Mouse (Mus musculus) midbrain, embryonic 14.5 days (tissue): Measurements from ENCODE around the gene Cdkl5. TPM values are rescaled to one million over a fixed set of nuclear protein-coding genes. Genes with fewer than 3 reads are reported as not detected.

Source experiments
- ATAC-seq: fragments of 200-750 bp; cut with Nextera tagmentation; 2 replicates; pipeline ENCODE4 v1.8.0; 2017; ENCODE audit warnings: moderate number of reproducible peaks, moderate library complexity; ENCODE audit not compliant: low FRiP score, low TSS enrichment
- DNase-seq: peaks from one replicate; pipeline ENCODE4 v3.0.0-alpha.2; 2015
- H3K27ac ChIP-seq: fragments of 300-500 bp; sonication (generic); replicated peaks from 2 replicates; pipeline ENCODE4 v1.5.1; 2014; ENCODE audit warnings: mild to moderate bottlenecking, low read depth, low read length, moderate library complexity
- H3K27me3 ChIP-seq: fragments of 300-500 bp; sonication (generic); 2 replicates; pipeline ENCODE4 v1.6.1; 2014; ENCODE audit warnings: low read length, control low read depth, mixed read lengths; ENCODE audit not compliant: control insufficient read depth, insufficient read depth
- H3K36me3 ChIP-seq: fragments of 300-500 bp; sonication (generic); 2 replicates; pipeline ENCODE4 v1.6.1; 2014; ENCODE audit warnings: low read length, control low read depth; ENCODE audit not compliant: control insufficient read depth, insufficient read depth
- H3K4me1 ChIP-seq: fragments of 300-500 bp; sonication (generic); 2 replicates; pipeline ENCODE4 v1.6.1; 2014; ENCODE audit warnings: mild to moderate bottlenecking, antibody characterized with exemption, low read length, control low read depth; ENCODE audit not compliant: control insufficient read depth, insufficient read depth
- H3K4me2 ChIP-seq: fragments of 300-500 bp; sonication (generic); 2 replicates; pipeline ENCODE4 v1.6.1; 2014; ENCODE audit warnings: mild to moderate bottlenecking, low read length, moderate library complexity
- H3K4me3 ChIP-seq: fragments of 300-500 bp; sonication (generic); replicated peaks from 2 replicates; pipeline ENCODE4 v1.5.1; 2014; ENCODE audit warnings: low read depth, low read length
- H3K9ac ChIP-seq: fragments of 300-500 bp; sonication (generic); replicated peaks from 2 replicates; pipeline ENCODE4 v1.6.1; 2014; ENCODE audit warnings: mild to moderate bottlenecking, low read length, moderate library complexity
- H3K9me3 ChIP-seq: fragments of 300-500 bp; sonication (generic); 2 replicates; pipeline ENCODE4 v1.6.1; 2016; ENCODE audit warnings: low read length, control low read depth, mixed read lengths; ENCODE audit not compliant: control insufficient read depth
- WGBS: fragments of 180-500 bp; shearing (Covaris S2); extraction: QIAGEN DNeasy Blood & Tissue Kit; methylation state at CpG from one replicate; pipeline ENCODE4 v1.1.7; 2014; 5-methylcytosine and 5-hydroxymethylcytosine counted together
- polyA plus RNA-seq: library from polyadenylated mRNA; unstranded; fragments of >200 nt; fragmentation: Nextera tagmentation; extraction: Ambion mirVana; gene quantifications from 2 replicates; pipeline ENCODE4 v1.2.1, GENCODE M21; 2014

Cdkl5 gene
- polyA plus RNA-seq, 1 experiment from 2014 or later, result 6.1 TPM

- Histone ChIP-seq H3K4me3 (no peak overlapping the region), H3K4me2 (no peak overlapping the region), H3K4me1 (no peaks in the 10 kb centered on the region), H3K9me3 (no peaks in the 10 kb centered on the region), H3K36me3 (no peaks in the 10 kb centered on the region), H3K9ac (no peak overlapping the region), H3K27ac (no peak overlapping the region), H3K27me3 (no peaks in the 10 kb centered on the region)
- ATAC-seq (no peak), DNase-seq (no peak)
- WGBS, result 92% methylated on average over 2 of the region's 2 CpGs
Measured at GRCm38 (mm10) chrX:160901118-160901517, 93.4 kb downstream of the Cdkl5 start.

- Histone ChIP-seq H3K27ac (no peak overlapping the region), H3K36me3 (no peaks in the 10 kb centered on the region), H3K4me3 (no peak overlapping the region), H3K4me1 (no peaks in the 10 kb centered on the region), H3K9ac (no peak overlapping the region), H3K9me3 (no peaks in the 10 kb centered on the region), H3K4me2 (no peak overlapping the region), H3K27me3 (peaks cover 8% of the 10 kb centered on the region)
- no peak for DNase-seq
- 69% methylated on average over 1 of the region's 1 CpGs for WGBS
- no peak for ATAC-seq
Measured at GRCm38 (mm10) chrX:160892077-160892476, 102.4 kb downstream of the Cdkl5 start.

- no peak for DNase-seq
- WGBS, result 72% methylated on average over 2 of the region's 2 CpGs
- Histone ChIP-seq H3K27ac (no peak overlapping the region), H3K36me3 (no peaks in the 10 kb centered on the region), H3K4me3 (no peak overlapping the region), H3K4me2 (no peak overlapping the region), H3K4me1 (no peaks in the 10 kb centered on the region), H3K27me3 (peaks cover 6% of the 10 kb centered on the region; the same call in 1 of the 2 replicates), H3K9ac (no peak overlapping the region), H3K9me3 (no peaks in the 10 kb centered on the region)
- ATAC-seq, result no peak
Measured at GRCm38 (mm10) chrX:160886301-160886700, 108.2 kb downstream of the Cdkl5 start.

GRCm38 (mm10) chrX:160866576-160866975, 127.9 kb downstream of the Cdkl5 start:
- WGBS, result 90% methylated on average over 4 of the region's 4 CpGs

GRCm38 (mm10) chrX:160865022-160865421, 129.5 kb downstream of the Cdkl5 start:
- Histone ChIP-seq H3K4me2 (no peak overlapping the region), H3K36me3 (no peaks in the 10 kb centered on the region), H3K9ac (no peak overlapping the region), H3K9me3 (no peaks in the 10 kb centered on the region), H3K4me1 (no peaks in the 10 kb centered on the region), H3K27ac (no peak overlapping the region), H3K27me3 (0 out of 2 replicates have a peak, but pooled peaks cover 5% of the 10 kb centered on the region), H3K4me3 (no peak overlapping the region)
- 30% methylated on average over 4 of the region's 4 CpGs for WGBS
- DNase-seq (peak; percentile 22), ATAC-seq (no peak)

More at GRCm38 (mm10) chrX:160866576-160866975, 127.9 kb downstream of the Cdkl5 start:
- 0 out of 2 replicates have a peak, but pooled peaks cover 5% of the 10 kb centered on the region for H3K27me3 ChIP-seq
- H3K4me3 ChIP-seq, result no peak overlapping the region
- H3K4me2 ChIP-seq, result no peak overlapping the region
- no peaks in the 10 kb centered on the region for H3K36me3 ChIP-seq
- ATAC-seq (no peak), DNase-seq (no peak)
- H3K9ac ChIP-seq, result no peak overlapping the region
- H3K9me3 ChIP-seq, result no peaks in the 10 kb centered on the region
- H3K4me1 ChIP-seq, result no peaks in the 10 kb centered on the region
- no peak overlapping the region for H3K27ac ChIP-seq

GRCm38 (mm10) chrX:160863689-160864383, 130.7 kb downstream of the Cdkl5 start:
- DNase-seq (peak; percentile 21), ATAC-seq (peak; percentile 50; the same call in 1 of the 2 replicates)
- peak overlapping the region; percentile 45 for H3K27ac ChIP-seq
- no peaks in the 10 kb centered on the region for H3K4me1 ChIP-seq
- 32% methylated on average over 4 of the region's 4 CpGs for WGBS
- H3K4me3 ChIP-seq, result no peak overlapping the region
- H3K27me3 ChIP-seq, result 0 out of 2 replicates have a peak, but pooled peaks cover 5% of the 10 kb centered on the region
- no peaks in the 10 kb centered on the region for H3K36me3 ChIP-seq
- H3K9me3 ChIP-seq, result no peaks in the 10 kb centered on the region
- H3K9ac ChIP-seq, result no peak overlapping the region
- H3K4me2 ChIP-seq, result no peak overlapping the region

GRCm38 (mm10) chrX:160808226-160808625, 186.3 kb downstream of the Cdkl5 start:
- Histone ChIP-seq H3K27me3 (no peaks in the 10 kb centered on the region; the same call in 1 of the 2 replicates), H3K4me3 (no peak overlapping the region), H3K9ac (no peak overlapping the region), H3K27ac (no peak overlapping the region), H3K4me2 (no peak overlapping the region), H3K9me3 (no peaks in the 10 kb centered on the region), H3K36me3 (no peaks in the 10 kb centered on the region), H3K4me1 (no peaks in the 10 kb centered on the region)
- WGBS, result 87% methylated on average over 7 of the region's 7 CpGs
- no peak for DNase-seq
- ATAC-seq, result no peak

GRCm38 (mm10) chrX:160804409-160805150, 189.9 kb downstream of the Cdkl5 start:
- H3K9me3 ChIP-seq, result no peaks in the 10 kb centered on the region
- WGBS, result 79% methylated on average over 4 of the region's 4 CpGs
- no peaks in the 10 kb centered on the region for H3K36me3 ChIP-seq
- H3K4me2 ChIP-seq, result no peak overlapping the region
- H3K9ac ChIP-seq, result no peak overlapping the region
- no peak for DNase-seq
- no peak for ATAC-seq
- no peaks in the 10 kb centered on the region for H3K4me1 ChIP-seq
- no peak overlapping the region for H3K27ac ChIP-seq
- H3K27me3 ChIP-seq, result peaks cover 4% of the 10 kb centered on the region; the same call in 1 of the 2 replicates
- no peak overlapping the region for H3K4me3 ChIP-seq
